Mouse (Mus musculus) thymus, postnatal 10 days (tissue): ENCODE measurements around the gene Dtd1.

Experiments used
- DNase-seq, 2 experiments: peaks; one replicate each; pipeline ENCODE4 v3.0.0; 2021; ENCODE audit warnings: low spot score in 2 of 2

Gene Dtd1

GRCm38 (mm10) chr2:144715211-144715768 is 115.6 kb downstream of the Dtd1 start:
- DNase-seq, result no peak

DNA sequence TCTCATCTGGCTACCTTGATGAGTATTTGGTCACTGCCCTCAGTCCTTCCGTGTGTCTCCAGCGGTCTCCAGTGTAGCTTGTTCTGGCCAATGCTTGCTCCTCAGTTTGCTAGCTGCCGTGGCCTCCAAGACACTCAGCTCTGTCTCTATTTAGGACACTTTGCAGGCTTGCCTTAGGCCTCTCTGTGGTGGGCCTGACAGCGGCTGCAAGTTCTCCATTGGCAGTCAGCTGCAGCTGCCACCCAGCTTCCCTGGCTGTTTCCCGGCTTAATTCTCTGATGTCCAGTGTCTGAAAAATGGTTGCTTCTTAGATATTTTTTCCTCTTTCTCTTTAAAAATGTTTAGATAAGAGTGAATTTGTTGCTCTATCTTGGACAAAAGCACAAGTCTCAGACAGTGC is 116.6 kb downstream of the Dtd1 start:
- no peak for DNase-seq

GRCm38 (mm10) chr2:144718273-144718672 is 118.6 kb downstream of the Dtd1 start:
- no peak for DNase-seq

GRCm38 (mm10) chr2:144719294-144719693 is 119.6 kb downstream of the Dtd1 start:
- no peak for DNase-seq

- no peak for DNase-seq
These were observed 120.0 kb downstream of the Dtd1 start for GRCm38 (mm10) chr2:144719718-144720117.

DNA sequence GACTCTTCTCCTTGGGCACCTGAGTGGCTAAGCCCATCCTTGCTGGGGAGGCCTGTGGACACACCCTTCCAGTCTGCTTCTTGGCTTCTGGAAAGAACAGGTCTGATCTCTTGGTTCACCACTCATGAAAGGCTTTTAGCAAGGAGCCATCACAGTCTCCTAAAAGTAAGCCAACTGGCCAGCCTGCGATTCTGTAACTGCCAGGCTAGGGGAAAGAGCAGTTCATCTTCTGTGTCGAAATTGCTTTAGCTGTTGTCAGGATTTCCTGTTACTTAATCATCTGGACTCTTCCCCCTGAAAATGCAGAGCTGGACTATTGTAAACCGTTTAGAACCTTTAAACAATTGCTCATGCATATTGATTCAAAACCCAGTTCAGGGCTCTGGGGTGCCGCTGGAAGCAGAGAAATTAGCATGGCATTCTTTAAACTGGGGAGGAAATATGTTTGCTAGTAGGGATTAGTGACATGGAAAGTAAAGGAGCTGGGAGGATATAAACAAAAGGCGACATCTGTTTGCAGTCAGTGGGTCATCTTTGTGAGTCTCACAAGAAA is 120.8 kb downstream of the Dtd1 start:
- no peak for DNase-seq

DNA sequence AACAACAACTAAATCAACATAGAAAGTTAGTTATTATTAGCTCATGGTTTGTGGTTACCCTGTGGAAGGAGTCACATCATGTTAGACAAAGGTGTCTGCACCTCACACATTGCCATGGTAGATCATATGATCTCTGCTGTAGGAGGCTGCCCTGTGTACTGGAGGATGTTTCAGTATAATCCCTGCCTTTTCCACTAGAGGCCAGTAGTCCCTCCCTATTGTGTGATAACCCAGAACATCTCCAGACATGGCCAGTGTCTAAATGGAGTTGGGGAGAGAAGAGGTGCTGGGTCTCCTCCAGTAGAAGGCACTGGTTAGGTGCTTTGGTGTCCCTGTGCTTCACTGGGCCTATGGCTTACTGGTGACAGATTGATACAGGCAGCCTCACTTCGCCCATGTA is 125.0 kb downstream of the Dtd1 start:
- DNase-seq, result no peak

- DNase-seq, result no peak
These were observed 127.4 kb downstream of the Dtd1 start for GRCm38 (mm10) chr2:144727136-144727535.

GRCm38 (mm10) chr2:144729776-144730175 is 130.1 kb downstream of the Dtd1 start:
- no peak for DNase-seq

- DNase-seq, result no peak
These were observed 138.5 kb downstream of the Dtd1 start for GRCm38 (mm10) chr2:144738161-144738560.

DNA sequence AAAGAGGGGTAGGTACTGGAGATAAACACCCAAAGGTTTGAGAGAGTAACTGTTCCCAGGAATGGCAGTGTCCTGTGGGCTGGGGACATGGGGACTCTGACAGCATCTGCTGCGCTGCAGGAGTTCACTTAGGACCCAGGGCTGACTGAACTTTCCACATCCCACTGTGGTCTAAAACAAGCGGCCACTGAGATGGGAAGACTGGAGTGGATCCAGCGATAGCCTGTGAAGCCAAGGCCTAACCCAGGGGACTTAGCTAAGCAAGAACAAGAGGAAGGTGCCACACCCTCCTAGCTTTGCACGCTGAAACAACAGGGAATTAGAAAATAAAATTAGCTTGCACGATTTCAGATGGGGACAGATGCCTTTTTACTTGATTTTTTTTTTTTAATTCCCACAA is 138.9 kb downstream of the Dtd1 start:
- no peak for DNase-seq

GRCm38 (mm10) chr2:144740577-144740997 is 140.9 kb downstream of the Dtd1 start:
- no peak for DNase-seq

GRCm38 (mm10) chr2:144741973-144742372 is 142.3 kb downstream of the Dtd1 start:
- DNase-seq, result no peak

GRCm38 (mm10) chr2:144743316-144743715 is 143.6 kb downstream of the Dtd1 start:
- DNase-seq, result no peak

GRCm38 (mm10) chr2:144745266-144745665 is 145.6 kb downstream of the Dtd1 start:
- no peak for DNase-seq

DNA sequence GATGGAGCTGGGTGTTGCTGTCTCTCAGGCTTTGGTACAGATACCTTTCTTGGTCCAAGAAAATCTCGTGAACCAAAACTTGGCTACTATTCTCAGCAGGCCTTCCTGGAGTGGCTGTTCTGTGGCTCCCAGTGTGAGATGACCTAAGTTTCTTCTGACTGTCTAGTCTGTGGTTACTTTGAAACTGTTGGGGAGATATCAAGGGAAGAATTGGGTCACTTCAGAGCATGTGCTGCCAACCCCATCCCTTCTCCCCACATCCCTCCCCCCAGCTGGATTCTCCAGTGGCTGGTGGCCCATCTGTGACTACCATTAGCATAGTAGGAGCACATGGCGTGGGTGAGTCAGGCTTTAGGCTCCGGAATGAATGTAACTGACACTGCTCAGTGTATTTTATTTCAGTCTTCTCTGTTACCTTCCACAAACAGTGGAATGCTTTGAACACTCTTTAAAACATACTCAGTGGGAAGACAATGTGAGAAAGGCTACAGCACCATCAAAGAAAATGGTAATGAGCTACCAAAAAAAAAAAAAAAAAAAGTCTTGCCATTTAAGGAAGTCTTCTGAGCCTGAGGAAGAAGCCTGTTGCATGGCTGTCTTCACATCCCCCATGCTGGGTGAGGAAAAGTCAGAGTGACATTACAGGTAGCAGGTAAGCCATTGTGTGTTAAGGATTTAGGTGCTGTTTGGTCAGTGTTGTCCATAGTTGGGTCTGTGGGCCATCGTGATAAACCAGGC is 146.5 kb downstream of the Dtd1 start:
- DNase-seq, result no peak

GRCm38 (mm10) chr2:144753604-144754003 is 153.9 kb downstream of the Dtd1 start:
- DNase-seq, result no peak

- no peak for DNase-seq
These were observed 155.3 kb downstream of the Dtd1 start for GRCm38 (mm10) chr2:144755016-144755415.

GRCm38 (mm10) chr2:144760666-144761065 is 161.0 kb downstream of the Dtd1 start:
- DNase-seq, result no peak

DNA sequence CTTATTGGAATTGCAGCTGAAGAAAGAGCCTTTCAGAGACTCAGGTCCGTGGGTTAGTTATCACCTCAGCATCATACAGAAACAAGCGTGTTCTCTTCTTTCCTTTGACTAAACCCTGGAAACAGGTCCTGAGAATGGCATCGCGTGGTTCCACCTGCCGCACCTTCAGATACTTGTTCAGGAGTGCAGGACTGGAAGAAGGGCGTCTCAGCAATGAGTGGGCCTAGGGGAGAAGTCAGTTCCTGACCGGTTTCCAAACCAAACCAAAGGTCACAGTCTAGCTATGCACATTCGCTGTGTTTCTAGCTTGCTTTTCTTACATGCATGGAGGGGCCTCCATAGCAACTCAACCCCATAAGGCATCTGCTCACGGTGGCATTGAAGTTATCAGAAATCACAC is 164.0 kb downstream of the Dtd1 start:
- no peak for DNase-seq

- no peak for DNase-seq
These were observed 164.6 kb downstream of the Dtd1 start for GRCm38 (mm10) chr2:144764116-144764788.

GRCm38 (mm10) chr2:144765219-144765618 is 165.5 kb downstream of the Dtd1 start:
- DNase-seq, result no peak
